Mouse (Mus musculus) stomach, embryonic 16.5 days (tissue): ENCODE measurements around the gene Alg14. TPM values are rescaled to one million over a fixed set of nuclear protein-coding genes. Genes with fewer than 3 reads are reported as not detected.
A peak's percentile ranks its signal among the peaks of the same experiment; 100 is the strongest.

Source experiments
- ATAC-seq: fragments of 200-750 bp; cut with Nextera tagmentation; 2 replicates; pipeline ENCODE4 v1.8.0; 2017; ENCODE audit warnings: moderate number of reproducible peaks, moderate TSS enrichment; ENCODE audit not compliant: insufficient read depth, low FRiP score
- H3K27ac ChIP-seq: fragments of 300-500 bp; sonication (generic); 2 replicates; pipeline ENCODE4 v1.5.1; 2014; ENCODE audit warnings: low read length
- H3K27me3 ChIP-seq: fragments of 300-500 bp; sonication (generic); 2 replicates; pipeline ENCODE4 v1.6.1; 2014; ENCODE audit warnings: low read length, control low read depth, mixed read lengths; ENCODE audit not compliant: control insufficient read depth, insufficient read depth
- H3K36me3 ChIP-seq: fragments of 300-500 bp; sonication (generic); 2 replicates; pipeline ENCODE4 v1.6.1; 2014; ENCODE audit warnings: low read length; ENCODE audit not compliant: control insufficient read depth, insufficient read depth
- H3K4me1 ChIP-seq: fragments of 300-500 bp; sonication (generic); 2 replicates; pipeline ENCODE4 v1.6.1; 2014; ENCODE audit warnings: low read length, control low read depth, mixed read lengths; ENCODE audit not compliant: control insufficient read depth, insufficient read depth
- H3K4me2 ChIP-seq: fragments of 300-500 bp; sonication (generic); 2 replicates; pipeline ENCODE4 v1.6.1; 2014; ENCODE audit warnings: low read depth, low read length, mixed read lengths
- H3K4me3 ChIP-seq: fragments of 300-500 bp; sonication (generic); replicated peaks from 2 replicates; pipeline ENCODE4 v1.5.1; 2014; ENCODE audit warnings: mild to moderate bottlenecking, low read length
- H3K9ac ChIP-seq: fragments of 300-500 bp; sonication (generic); 2 replicates; pipeline ENCODE4 v1.6.1; 2014; ENCODE audit warnings: low read length
- H3K9me3 ChIP-seq: fragments of 300-500 bp; sonication (generic); replicated peaks from 2 replicates; pipeline ENCODE4 v1.6.1; 2016; ENCODE audit warnings: low read length, control low read depth; ENCODE audit not compliant: control insufficient read depth
- WGBS: fragments of 180-500 bp; shearing (Covaris S2); extraction: QIAGEN DNeasy Blood & Tissue Kit; methylation state at CpG from one replicate; pipeline ENCODE4 v1.1.7; 2014; 5-methylcytosine and 5-hydroxymethylcytosine counted together
- polyA plus RNA-seq: library from polyadenylated mRNA; unstranded; fragments of >200 nt; fragmentation: Nextera tagmentation; extraction: Ambion mirVana; gene quantifications from 2 replicates; pipeline ENCODE4 v1.2.1, GENCODE M21; 2015

The Alg14 gene
- 43.2 and 45.8 TPM in 2 replicates for polyA plus RNA-seq

DNA sequence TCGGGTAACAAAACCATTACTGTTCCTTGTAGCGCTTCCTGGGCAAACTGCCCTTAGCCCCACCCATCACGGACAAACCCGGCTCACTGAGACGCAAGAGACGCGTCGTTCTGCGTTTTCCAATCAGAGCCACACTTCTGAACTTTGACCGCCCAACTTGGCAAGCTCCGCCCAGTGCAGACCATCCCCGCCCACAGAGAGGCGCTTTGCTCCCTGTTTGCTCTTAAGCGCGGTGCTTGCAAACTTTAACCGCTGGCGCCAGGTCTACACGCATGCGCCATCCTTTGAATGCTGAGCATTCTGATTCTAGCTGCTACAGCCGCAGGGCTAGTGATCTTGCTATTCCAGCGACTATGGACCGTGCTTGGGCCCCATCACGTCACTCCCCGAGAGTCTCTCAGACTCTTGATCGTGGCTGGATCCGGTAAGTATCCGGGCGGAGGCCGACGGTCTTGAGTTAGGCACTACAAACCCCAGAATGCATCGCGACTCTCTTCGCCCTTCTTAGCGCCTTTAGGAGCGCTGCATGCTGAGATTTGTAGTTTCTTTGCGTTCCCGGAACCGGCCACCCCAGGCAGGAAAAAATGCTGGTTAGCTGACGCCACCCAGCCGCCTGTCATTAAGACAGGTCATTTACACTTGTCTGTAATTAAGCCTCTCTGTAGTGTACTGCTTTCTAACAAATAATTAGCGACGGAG lies at the start of gene Alg14:
Alg14 (plus strand) TSS at position 214 of the 699 bp plus-strand sequence.
- H3K27ac ChIP-seq = peak within 1 kb of the TSS; percentile 96
- no peaks in the 10 kb centered on the region for H3K9me3 ChIP-seq
- H3K4me2 ChIP-seq = peak within 1 kb of the TSS; percentile 65
- H3K36me3 ChIP-seq = no peaks in the 10 kb centered on the region
- H3K4me1 ChIP-seq = no peaks in the 10 kb centered on the region
- under 1% methylated on average over 42 of the region's 42 CpGs for WGBS
- peak; percentile 97 for ATAC-seq
- H3K27me3 ChIP-seq = no peaks in the 10 kb centered on the region
- H3K4me3 ChIP-seq = peak within 1 kb of the TSS; percentile 65
- H3K9ac ChIP-seq = peak within 1 kb of the TSS; percentile 83

DNA sequence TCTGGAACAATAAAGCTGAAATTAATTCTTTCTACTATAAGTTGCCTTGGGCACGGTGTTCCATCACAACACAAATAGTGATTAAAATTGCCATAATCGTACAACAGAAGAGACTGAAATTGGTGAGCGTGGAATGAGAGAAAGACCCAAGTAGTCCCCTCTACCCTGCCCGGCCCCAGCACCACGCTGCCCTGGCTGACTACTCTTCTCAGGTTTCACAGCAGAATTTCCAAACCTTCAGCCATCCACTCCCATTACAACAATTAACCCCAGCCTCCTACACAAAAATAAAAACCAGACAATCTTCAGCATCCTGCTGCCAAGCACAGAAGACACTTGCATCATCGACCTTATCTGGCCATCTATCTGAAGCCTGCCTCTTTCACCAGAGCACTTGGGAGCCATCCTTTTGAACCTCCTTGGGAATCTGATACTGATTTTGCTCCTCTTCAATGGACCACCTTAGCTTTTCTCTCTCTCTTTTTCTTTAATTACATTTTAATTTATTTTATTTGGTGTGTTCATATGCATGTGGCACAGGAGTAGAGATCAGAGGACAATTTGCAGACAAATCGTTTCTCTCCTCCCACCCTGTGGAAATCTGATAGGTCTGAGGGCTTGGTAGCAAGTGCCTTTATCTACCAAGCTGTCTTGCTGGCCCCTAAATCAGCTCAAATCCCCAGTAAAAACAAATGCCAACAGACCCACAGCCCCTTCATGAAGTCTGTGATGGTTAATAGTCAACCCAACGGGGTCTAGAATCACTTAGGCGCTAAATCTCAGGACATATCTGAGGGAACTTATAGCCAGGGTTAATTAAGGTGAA lies 49.2 kb upstream of the Alg14 start:
- Histone ChIP-seq H3K27me3 (no peaks in the 10 kb centered on the region), H3K36me3 (no peaks in the 10 kb centered on the region), H3K4me2 (no peak overlapping the region), H3K9me3 (no peaks in the 10 kb centered on the region), H3K9ac (no peak overlapping the region), H3K4me3 (no peak overlapping the region), H3K27ac (no peak overlapping the region), H3K4me1 (no peaks in the 10 kb centered on the region)
- no peak for ATAC-seq
- 61% methylated on average over 9 of the region's 9 CpGs for WGBS

DNA sequence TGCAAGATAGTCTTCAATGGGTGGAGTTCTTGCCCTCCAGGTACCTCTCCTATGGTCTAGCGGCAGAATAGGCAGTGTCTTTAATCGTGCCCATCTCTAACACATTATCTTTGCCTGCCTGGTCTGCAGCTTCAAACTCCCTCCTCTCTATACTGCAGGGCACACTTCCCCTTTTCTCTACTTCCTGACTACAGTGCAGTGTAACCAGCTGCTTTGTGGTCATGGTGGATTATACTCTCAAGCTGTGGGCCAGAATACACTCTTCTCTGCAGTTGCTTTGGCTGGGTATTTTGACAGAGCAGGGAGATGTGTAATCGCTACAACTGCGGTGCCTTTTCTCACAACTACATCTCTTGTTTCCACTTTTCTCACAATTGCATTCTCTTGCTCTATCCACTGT lies 48.6 kb upstream of the Alg14 start:
- WGBS = 68% methylated on average over 4 of the region's 4 CpGs
- no peak overlapping the region for H3K27ac ChIP-seq
- no peak overlapping the region for H3K4me3 ChIP-seq
- H3K4me1 ChIP-seq = no peaks in the 10 kb centered on the region
- no peaks in the 10 kb centered on the region for H3K27me3 ChIP-seq
- H3K9me3 ChIP-seq = no peaks in the 10 kb centered on the region
- H3K4me2 ChIP-seq = no peak overlapping the region
- no peaks in the 10 kb centered on the region for H3K36me3 ChIP-seq
- no peak overlapping the region for H3K9ac ChIP-seq
- no peak for ATAC-seq

DNA sequence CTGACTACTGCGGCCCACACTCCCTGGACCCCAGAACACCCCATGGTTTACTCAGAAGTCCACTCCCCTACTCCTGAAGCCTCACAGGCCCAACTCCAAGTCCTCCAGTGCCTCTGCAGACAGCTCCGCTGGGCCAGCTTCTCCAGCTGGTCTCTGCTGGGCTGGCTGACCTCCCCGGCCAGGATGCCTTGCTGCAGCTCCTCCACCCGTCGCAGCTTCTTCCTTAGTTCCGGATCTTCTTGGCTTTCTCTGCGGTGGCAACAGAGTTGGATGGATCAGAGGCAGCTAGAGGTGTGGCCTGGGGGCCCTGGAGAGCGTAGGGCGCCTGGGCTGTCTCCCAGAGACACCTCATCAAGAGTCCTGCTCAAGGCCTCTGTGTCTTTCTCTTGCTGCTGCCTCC lies 41.5 kb upstream of the Alg14 start:
- H3K4me1 ChIP-seq = peaks cover 9% of the 10 kb centered on the region; the same call in 1 of the 2 replicates
- H3K27ac ChIP-seq = no peak overlapping the region
- WGBS = 77% methylated on average over 9 of the region's 9 CpGs
- H3K36me3 ChIP-seq = no peaks in the 10 kb centered on the region
- no peaks in the 10 kb centered on the region for H3K27me3 ChIP-seq
- no peaks in the 10 kb centered on the region for H3K9me3 ChIP-seq
- no peak overlapping the region for H3K9ac ChIP-seq
- no peak overlapping the region for H3K4me3 ChIP-seq
- peak; percentile 25; the same call in 1 of the 2 replicates for ATAC-seq
- H3K4me2 ChIP-seq = no peak overlapping the region

GRCm38 (mm10) chr3:121250576-121251433 lies 40.8 kb upstream of the Alg14 start:
- ATAC-seq = no peak
- H3K4me1 ChIP-seq = peaks cover 9% of the 10 kb centered on the region; the same call in 1 of the 2 replicates
- H3K27me3 ChIP-seq = no peaks in the 10 kb centered on the region
- no peak overlapping the region for H3K27ac ChIP-seq
- H3K36me3 ChIP-seq = no peaks in the 10 kb centered on the region
- H3K4me3 ChIP-seq = no peak overlapping the region
- 61% methylated on average over 19 of the region's 19 CpGs for WGBS
- no peak overlapping the region for H3K9ac ChIP-seq
- no peak overlapping the region for H3K4me2 ChIP-seq
- H3K9me3 ChIP-seq = no peaks in the 10 kb centered on the region

- H3K27me3 ChIP-seq = peaks cover 8% of the 10 kb centered on the region
- ATAC-seq = no peak
- H3K36me3 ChIP-seq = no peaks in the 10 kb centered on the region
- H3K4me3 ChIP-seq = no peak overlapping the region
- WGBS = 91% methylated on average over 7 of the region's 7 CpGs
- no peak overlapping the region for H3K27ac ChIP-seq
- H3K9me3 ChIP-seq = no peaks in the 10 kb centered on the region
- peaks cover 9% of the 10 kb centered on the region for H3K4me1 ChIP-seq
- H3K4me2 ChIP-seq = no peak overlapping the region
- H3K9ac ChIP-seq = no peak overlapping the region
Observed at GRCm38 (mm10) chr3:121255501-121255900, 36.1 kb upstream of the Alg14 start.

DNA sequence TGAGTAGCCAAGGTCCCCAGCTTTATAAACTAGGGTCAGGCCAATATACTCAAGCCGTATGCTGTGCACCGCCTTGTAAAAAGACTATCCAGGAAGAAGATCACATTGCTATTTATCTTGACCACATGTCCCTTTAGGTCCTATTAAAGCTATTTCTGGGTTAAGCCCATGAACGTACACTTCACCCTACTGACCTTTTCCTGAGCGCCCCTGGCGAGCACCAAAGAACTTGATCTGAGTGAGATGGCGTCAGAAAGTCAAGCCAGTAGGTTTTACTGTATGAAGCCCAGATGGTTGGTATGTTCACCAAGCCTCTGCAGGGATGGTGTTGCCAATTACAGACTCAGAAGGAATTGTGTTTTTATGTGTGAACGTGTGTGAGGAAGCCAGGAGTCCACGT lies 35.4 kb upstream of the Alg14 start:
- 82% methylated on average over 8 of the region's 8 CpGs for WGBS

GRCm38 (mm10) chr3:121257418-121257817 lies 34.2 kb upstream of the Alg14 start:
- Histone ChIP-seq H3K27ac (no peak overlapping the region), H3K27me3 (peaks cover 19% of the 10 kb centered on the region), H3K9me3 (no peaks in the 10 kb centered on the region), H3K4me1 (peaks cover 8% of the 10 kb centered on the region; the same call in 1 of the 2 replicates), H3K4me2 (no peak overlapping the region), H3K4me3 (no peak overlapping the region), H3K9ac (no peak overlapping the region), H3K36me3 (no peaks in the 10 kb centered on the region)
- no peak for ATAC-seq
- WGBS = 89% methylated on average over 10 of the region's 10 CpGs

More for the DNA sequence above, 35.4 kb upstream of the Alg14 start:
- H3K27me3 ChIP-seq = peaks cover 13% of the 10 kb centered on the region
- H3K27ac ChIP-seq = no peak overlapping the region
- H3K36me3 ChIP-seq = no peaks in the 10 kb centered on the region
- peaks cover 6% of the 10 kb centered on the region for H3K4me1 ChIP-seq
- H3K9me3 ChIP-seq = no peaks in the 10 kb centered on the region
- H3K4me3 ChIP-seq = no peak overlapping the region
- ATAC-seq = no peak
- no peak overlapping the region for H3K4me2 ChIP-seq
- no peak overlapping the region for H3K9ac ChIP-seq
